Mouse (Mus musculus): ENCODE results near the gene Bloc1s5.

GRCm38 (mm10) chr13:38616887-38617286, 18.0 kb downstream of the Bloc1s5 start:
- TF ChIP-seq CTCF (IDR thresholded peaks at IDR 0.05; ENCODE audit: insufficient read depth, low read depth, low read length) (no peak), POLR2A (IDR thresholded peaks at IDR 0.05; ENCODE audit: insufficient read depth, low read depth, low read length) (no peak)
